Comparison of ENCODE assay signal across 22 mouse cellular contexts in the genomic region with DNA sequence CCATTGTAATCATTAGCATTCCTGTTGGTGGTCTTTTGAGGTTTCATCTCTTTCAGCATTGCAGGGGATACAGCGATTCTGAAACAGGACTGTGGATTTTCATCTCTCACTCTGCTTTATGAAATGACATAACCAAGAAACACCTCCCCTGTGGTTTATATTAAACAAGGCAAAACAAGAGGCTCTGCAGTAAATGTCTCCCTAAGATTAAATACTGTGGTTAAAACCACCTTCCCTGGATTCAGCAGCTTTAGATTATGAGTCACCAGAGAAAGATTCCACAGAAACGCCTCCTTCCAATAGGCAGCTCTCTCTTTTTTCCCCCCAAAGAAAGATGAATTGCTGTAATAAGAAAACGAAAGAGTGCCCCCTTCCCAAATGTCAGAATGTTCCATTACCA. TPM values are rescaled to one million over a fixed set of nuclear protein-coding genes. Genes with fewer than 3 reads are reported as not detected.
DNase-seq lines count a peak whose midpoint lies in the region; ATAC-seq and TF ChIP-seq lines count a peak whose summit lies in the region.
"Had no signal": no experiment of that assay in that cellular context is flagged by ENCODE, and none has a peak within 500 bp of the region (broad histone marks: within the 10 kb centered on the region; RNA-seq: fewer than 3 reads in every experiment).

No protein-coding gene starts in this region.

- peaks cover 15% of the 10 kb centered on the region for H3K4me1 ChIP-seq in limb, embryonic 13.5 days
- H3K4me1 ChIP-seq in limb, embryonic 10.5 days, result peaks cover 13% of the 10 kb centered on the region
- H3K4me1 ChIP-seq in limb, embryonic 14.5 days (ENCODE audit: control insufficient read depth, insufficient read depth, low read length), result 0 out of 2 replicates have a peak, but pooled peaks cover 3% of the 10 kb centered on the region
- H3K4me1 ChIP-seq in midbrain, embryonic 15.5 days, result no peaks in the 10 kb centered on the region
- H3K4me1 ChIP-seq: forebrain, embryonic 12.5 days; heart, embryonic 13.5 days; hindbrain, embryonic 12.5 days had no signal

- no peak overlapping the region for H3K4me2 ChIP-seq in limb, embryonic 13.5 days (replicated peaks)
- H3K4me2 ChIP-seq in limb, embryonic 14.5 days (replicated peaks; ENCODE audit: low read depth, low read length, severe bottlenecking), result no peak overlapping the region
- no peak overlapping the region for H3K4me2 ChIP-seq in midbrain, embryonic 15.5 days
- H3K4me2 ChIP-seq: forebrain, embryonic 12.5 days; heart, embryonic 13.5 days; hindbrain, embryonic 12.5 days had no signal

- in situ Hi-C loops in Patski (cut with MboI; ENCODE audit: low pct_unique_long_range_greater_than_20kb), result loop anchor here (5.0 kb wide), 1 partner anchor 63 kb away; no protein-coding TSS in a partner anchor

- ATAC-seq in limb, embryonic 13.5 days (ENCODE audit: low FRiP score, low read depth), result peak; percentile 48; the same call in 1 of the 2 replicates
- peak; percentile 79 for ATAC-seq in Patski
- peak; percentile 53; the same call in 1 of the 2 replicates for ATAC-seq in limb, embryonic 14.5 days (ENCODE audit: low FRiP score, low read depth)
- no peak for ATAC-seq in midbrain, embryonic 15.5 days (replicated peaks)
- ATAC-seq: forebrain, embryonic 16.5 days; hindbrain, embryonic 16.5 days; inflammation-experienced regulatory T-cells, adult 6 months had no signal

- H3K9me3 ChIP-seq in limb, embryonic 13.5 days, result no peaks in the 10 kb centered on the region
- H3K9me3 ChIP-seq in limb, embryonic 10.5 days (replicated peaks), result no peaks in the 10 kb centered on the region
- no peaks in the 10 kb centered on the region for H3K9me3 ChIP-seq in limb, embryonic 14.5 days (ENCODE audit: control insufficient read depth, low read length)
- H3K9me3 ChIP-seq in midbrain, embryonic 15.5 days, result no peaks in the 10 kb centered on the region
- H3K9me3 ChIP-seq: forebrain, embryonic 12.5 days; heart, embryonic 13.5 days; hindbrain, embryonic 12.5 days had no signal

- POLR2A ChIA-PET in Patski (lab: Charles Lee), result no interaction called here

- no peak for DNase-seq in limb, embryonic 10.5 days (ENCODE audit: low spot score)
- no peak for DNase-seq in Patski (ENCODE audit: low read depth, low spot score)
- peak; percentile 22 for DNase-seq in limb, embryonic 14.5 days (ENCODE audit: low spot score)
- DNase-seq in adrenal gland, postnatal 4 days (ENCODE audit: low spot score in 2 of 2), result no peak
- DNase-seq: adrenal gland, postnatal 10 days; cerebellum, adult 18-20 months; cerebellum, postnatal 10 days; gastrocnemius, postnatal 36 days; heart, adult 11 months; heart, postnatal 4 days had no signal

- CTCF ChIA-PET in Patski (lab: Charles Lee), result interaction anchor here (0.9 to 1.7 kb wide), 2 partner anchors 10 to 37 kb away, joined by 3 read pairs; no protein-coding TSS in a partner anchor

- H3K9ac ChIP-seq in limb, embryonic 13.5 days, result no peak overlapping the region
- no peak overlapping the region for H3K9ac ChIP-seq in limb, embryonic 14.5 days (ENCODE audit: low read depth, low read length, severe bottlenecking)
- no peak overlapping the region for H3K9ac ChIP-seq in midbrain, embryonic 15.5 days
- H3K9ac ChIP-seq: forebrain, embryonic 12.5 days; heart, embryonic 13.5 days; hindbrain, embryonic 12.5 days had no signal

- H3K4me3 ChIP-seq in limb, embryonic 13.5 days, result no peak overlapping the region
- no peak overlapping the region for H3K4me3 ChIP-seq in limb, embryonic 10.5 days
- no peak overlapping the region for H3K4me3 ChIP-seq in limb, embryonic 14.5 days (replicated peaks; ENCODE audit: low read length)
- H3K4me3 ChIP-seq in midbrain, embryonic 15.5 days, result no peak overlapping the region
- H3K4me3 ChIP-seq: forebrain, embryonic 12.5 days; heart, embryonic 13.5 days; hindbrain, embryonic 12.5 days had no signal

- 36% methylated on average over 3 of the region's 3 CpGs for WGBS in limb, embryonic 13.5 days
- 59% methylated on average over 3 of the region's 3 CpGs for WGBS in limb, embryonic 10.5 days
- 24% methylated on average over 3 of the region's 3 CpGs for WGBS in limb, embryonic 14.5 days
- 66% methylated on average over 3 of the region's 3 CpGs for WGBS in midbrain, embryonic 15.5 days

- no peak for TF ChIP-seq POLR2A in limb, embryonic 14.5 days (IDR thresholded peaks at IDR 0.05; ENCODE audit: borderline replicate concordance, extremely low read depth, insufficient read depth, insufficient read length)

- no peaks in the 10 kb centered on the region for H3K36me3 ChIP-seq in limb, embryonic 13.5 days
- H3K36me3 ChIP-seq in limb, embryonic 10.5 days, result no peaks in the 10 kb centered on the region
- H3K36me3 ChIP-seq in limb, embryonic 14.5 days (ENCODE audit: control insufficient read depth, insufficient read depth, low read length), result no peaks in the 10 kb centered on the region
- no peaks in the 10 kb centered on the region for H3K36me3 ChIP-seq in midbrain, embryonic 15.5 days (replicated peaks)
- H3K36me3 ChIP-seq: forebrain, embryonic 12.5 days; heart, embryonic 13.5 days; hindbrain, embryonic 12.5 days had no signal

- no peak overlapping the region for H3K27ac ChIP-seq in limb, embryonic 13.5 days
- H3K27ac ChIP-seq in limb, embryonic 10.5 days, result no peak overlapping the region
- H3K27ac ChIP-seq in limb, embryonic 14.5 days (replicated peaks; ENCODE audit: low read depth, low read length), result no peak overlapping the region
- H3K27ac ChIP-seq in midbrain, embryonic 15.5 days, result no peak overlapping the region
- H3K27ac ChIP-seq: forebrain, embryonic 12.5 days; heart, embryonic 13.5 days; hindbrain, embryonic 12.5 days had no signal

- no peak for TF ChIP-seq CTCF in Patski (IDR thresholded peaks at IDR 0.05)

- no peaks in the 10 kb centered on the region for H3K27me3 ChIP-seq in limb, embryonic 13.5 days
- no peaks in the 10 kb centered on the region for H3K27me3 ChIP-seq in limb, embryonic 10.5 days (ENCODE audit: low read depth, poor library complexity, severe bottlenecking)
- H3K27me3 ChIP-seq in Patski, result no peaks in the 10 kb centered on the region
- H3K27me3 ChIP-seq in limb, embryonic 14.5 days (ENCODE audit: control insufficient read depth, insufficient read depth, low read length), result no peaks in the 10 kb centered on the region
- H3K27me3 ChIP-seq in midbrain, embryonic 15.5 days (replicated peaks), result no peaks in the 10 kb centered on the region
- H3K27me3 ChIP-seq: forebrain, embryonic 12.5 days; heart, embryonic 13.5 days; hindbrain, embryonic 12.5 days had no signal

RNA-seq across cellular contexts. Expression of a gene that starts 4.9 kb away (rescaled TPM):
- polyA plus RNA-seq in limb, embryonic 13.5 days (2015; fragmentation: Nextera tagmentation; extraction: Ambion mirVana), result 0.10 TPM in 1 of 2 replicates, not detected in the other
- polyA plus RNA-seq in limb, embryonic 10.5 days (2016; fragmentation: Nextera tagmentation; extraction: Ambion mirVana), result not detected in 2 replicates
- 0.15 TPM for polyA plus RNA-seq in Patski (2021)
- polyA plus RNA-seq in limb, embryonic 14.5 days (2012; rRNA removed), result not detected in 2 replicates
- not detected in 2 replicates for polyA plus RNA-seq in limb, embryonic 14.5 days (2014; fragmentation: Nextera tagmentation; extraction: Ambion mirVana)
- not detected in 2 replicates for polyA plus RNA-seq in midbrain, embryonic 15.5 days (2015; fragmentation: Nextera tagmentation; extraction: Ambion mirVana)
- not detected for total RNA-seq in adrenal gland, postnatal 4 days (2021)
- total RNA-seq: adrenal gland, postnatal 10 days; ES-E14; gastrocnemius, adult 8-10 months; gastrocnemius, postnatal 36 days; heart, postnatal 4 days had no signal
- polyA plus RNA-seq: embryonic facial prominence, embryonic 11.5 days; heart, embryonic 13.5 days; heart, postnatal 0 days; hindbrain, embryonic 16.5 days; inflammation-experienced regulatory T-cells, adult 6 months had no signal
